Mouse (Mus musculus) left cerebral cortex, adult 18-20 months (tissue): Measurements from ENCODE around the gene Defa2. TPM values are rescaled to one million over a fixed set of nuclear protein-coding genes. Genes with fewer than 3 reads are reported as not detected.
"Not testable (repeated sequence)": the region's sequence is repeated elsewhere in the genome, so short reads cannot be mapped to it uniquely, and the experiment has no call there.

Experiments
- DNase-seq, 2 experiments: peaks; one replicate each; pipeline ENCODE4 v3.0.0; 2021 to 2022; ENCODE audit warnings: low spot score in 2 of 2, mixed read lengths in 1 of 2
- long read RNA-seq, 2 experiments: library from polyadenylated mRNA; stranded (forward); transcript quantifications; one replicate each; pipeline ENCODE4 v2.0.0; 2021
- total RNA-seq, 2 experiments: library from RNA; stranded (reverse); gene quantifications; 2 replicates each; pipeline ENCODE4 v1.2.3; 2021

Defa2 gene
- not detected for total RNA-seq
- long read RNA-seq, experiment 1, result 0 reads
- long read RNA-seq, experiment 2, result 0 reads

- DNase-seq, result not testable (repeated sequence)
These were observed at the start of gene Defa2 for GRCm38 (mm10) chr8:21378215-21378614. Gene Defa2, plus strand, starts transcription at chr8:21378515.

GRCm38 (mm10) chr8:21391511-21391910 is 13.2 kb downstream of the Defa2 start, which contains the start of gene Defa33:
Gene Defa33, plus strand, starts transcription at chr8:21391811.
- DNase-seq, result not testable (repeated sequence)

- DNase-seq, result not testable (repeated sequence)
These were observed 48.8 kb downstream of the Defa2 start, which contains the start of gene Defa36 for GRCm38 (mm10) chr8:21427111-21427510. Gene Defa36, plus strand, starts transcription at chr8:21427411.

Other genes starting within 250 kb of the Defa2 start
- not detected for gene Defa30, start 243.9 kb upstream of the Defa2 start, total RNA-seq
- gene Defa22, start 216.2 kb upstream of the Defa2 start, total RNA-seq, result not detected
- not detected for gene Defa31, start 186.9 kb upstream of the Defa2 start, total RNA-seq
- gene Gm15293, start 177.0 kb upstream of the Defa2 start, total RNA-seq, result not detected
- not detected for gene Gm15292, start 128.8 kb upstream of the Defa2 start, total RNA-seq
- gene Defa27, start 63.0 kb upstream of the Defa2 start, total RNA-seq, result not detected
- gene Defa29, start 51.5 kb upstream of the Defa2 start, total RNA-seq, result not detected
- not detected for gene Defa33, start 13.3 kb downstream of the Defa2 start, total RNA-seq
- gene Defa36, start 48.9 kb downstream of the Defa2 start, total RNA-seq, result not detected
- gene Gm7849, start 78.0 kb downstream of the Defa2 start, total RNA-seq, result not detected
- gene Defa20, start 130.7 kb downstream of the Defa2 start, total RNA-seq, result not detected
- gene Defa32, start 150.5 kb downstream of the Defa2 start, total RNA-seq, result not detected
- gene Defa37, start 186.9 kb downstream of the Defa2 start, total RNA-seq, result not detected
- not detected for gene Defa28, start 204.5 kb downstream of the Defa2 start, total RNA-seq
- gene Gm7861, start 216.0 kb downstream of the Defa2 start, total RNA-seq, result not detected
- not detected for gene Defa26, start 239.7 kb downstream of the Defa2 start, total RNA-seq